Mouse (Mus musculus): ENCODE measurements at regions not wholly inside any gene's neighbourhood (a gene's known extent, or its start where the extent isn't known, plus 50 kb on each side); places are given as distances from the start of the nearest gene placed in this dataset.
"Not testable (repeated sequence)": the region's sequence is repeated elsewhere in the genome, so short reads cannot be mapped to it uniquely, and the experiment has no call there.

DNA sequence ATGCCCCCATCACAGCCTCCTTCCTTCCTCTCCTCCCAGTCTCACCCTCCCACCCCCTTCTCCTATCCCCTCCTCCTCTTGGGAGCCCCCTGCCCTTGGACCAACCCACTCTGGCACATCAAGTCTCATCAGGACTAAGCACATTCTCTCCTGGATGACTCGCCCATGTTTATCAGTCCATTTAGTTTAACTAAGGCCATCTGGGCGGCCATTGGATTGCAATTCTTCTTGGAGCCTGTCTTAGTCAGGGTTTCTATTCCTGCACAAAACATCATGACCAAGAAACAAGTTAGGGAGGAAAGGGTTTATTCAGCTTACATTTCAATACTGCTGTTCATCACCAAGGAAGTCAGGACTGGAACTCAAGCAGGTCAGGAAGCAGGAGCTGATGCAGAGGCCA lies 128.4 kb upstream of the 1700056E22Rik start:
- not testable (repeated sequence) for TF ChIP-seq CTCF (IDR thresholded peaks at IDR 0.05; ENCODE audit: borderline replicate concordance, insufficient read depth, low read length); POLR2A (IDR thresholded peaks at IDR 0.05; ENCODE audit: low read depth, low read length)
